Mouse (Mus musculus) hindbrain, embryonic 11.5 days (tissue): ENCODE results near the gene Ormdl3. TPM values are rescaled to one million over a fixed set of nuclear protein-coding genes. Genes with fewer than 3 reads are reported as not detected.

Source experiments
- ATAC-seq: fragments of 200-750 bp; cut with Nextera tagmentation; 2 replicates; pipeline ENCODE4 v1.8.0; 2017; ENCODE audit warnings: mild to moderate bottlenecking, moderate TSS enrichment, moderate library complexity; ENCODE audit not compliant: low FRiP score
- DNase-seq: peaks from one replicate; pipeline ENCODE4 v3.0.0-alpha.2; 2015; ENCODE audit warnings: low spot score
- H3K27ac ChIP-seq: fragments of 300-500 bp; sonication (generic); 2 replicates; pipeline ENCODE4 v1.5.1; 2014; ENCODE audit warnings: mild to moderate bottlenecking, low read depth, low read length
- H3K27me3 ChIP-seq: fragments of 300-500 bp; sonication (generic); 2 replicates; pipeline ENCODE4 v1.6.1; 2014; ENCODE audit warnings: mild to moderate bottlenecking, low read length, moderate library complexity, mixed read lengths; ENCODE audit not compliant: control insufficient read depth, insufficient read depth
- H3K36me3 ChIP-seq: fragments of 300-500 bp; sonication (generic); 2 replicates; pipeline ENCODE4 v1.6.1; 2014; ENCODE audit warnings: mild to moderate bottlenecking, low read length, moderate library complexity, mixed read lengths; ENCODE audit not compliant: control insufficient read depth, insufficient read depth
- H3K4me1 ChIP-seq: fragments of 300-500 bp; sonication (generic); replicated peaks from 2 replicates; pipeline ENCODE4 v1.6.1; 2014; ENCODE audit warnings: low read length, mixed read lengths; ENCODE audit not compliant: control insufficient read depth, insufficient read depth
- H3K4me2 ChIP-seq: fragments of 300-500 bp; sonication (generic); replicated peaks from 2 replicates; pipeline ENCODE4 v1.6.1; 2014; ENCODE audit warnings: mild to moderate bottlenecking, low read depth, low read length
- H3K4me3 ChIP-seq: fragments of 300-500 bp; sonication (generic); 2 replicates; pipeline ENCODE4 v1.5.1; 2014; ENCODE audit warnings: low read depth, low read length
- H3K9ac ChIP-seq: fragments of 300-500 bp; sonication (generic); 2 replicates; pipeline ENCODE4 v1.6.1; 2014; ENCODE audit warnings: low read depth, low read length
- H3K9me3 ChIP-seq: fragments of 300-500 bp; sonication (generic); 2 replicates; pipeline ENCODE4 v1.6.1; 2016; ENCODE audit warnings: low read length; ENCODE audit not compliant: control insufficient read depth
- WGBS: fragments of 180-500 bp; shearing (Covaris S2); extraction: QIAGEN DNeasy Blood & Tissue Kit; methylation state at CpG from one replicate; pipeline ENCODE4 v1.1.7; 2014; 5-methylcytosine and 5-hydroxymethylcytosine counted together
- polyA plus RNA-seq: library from polyadenylated mRNA; unstranded; fragments of >200 nt; fragmentation: Nextera tagmentation; extraction: Ambion mirVana; gene quantifications from 2 replicates; pipeline ENCODE4 v1.2.1, GENCODE M21; 2014

The Ormdl3 gene
- polyA plus RNA-seq, 1 experiment from 2014 or later = 10.9 TPM

GRCm38 (mm10) chr11:98550311-98550974 lies 36.7 kb downstream of the Ormdl3 start:
- H3K4me2 ChIP-seq = peak overlapping the region; percentile 46
- ATAC-seq (peak; percentile 2; the same call in 1 of the 2 replicates), DNase-seq (no peak)
- H3K27ac ChIP-seq = no peak overlapping the region
- peak overlapping the region; percentile 74; the same call in 1 of the 2 replicates for H3K9ac ChIP-seq
- H3K36me3 ChIP-seq = no peaks in the 10 kb centered on the region
- peaks cover 43% of the 10 kb centered on the region for H3K27me3 ChIP-seq
- peak overlapping the region; percentile 71 for H3K4me3 ChIP-seq
- H3K9me3 ChIP-seq = no peaks in the 10 kb centered on the region
- 20% methylated on average over 20 of the region's 20 CpGs for WGBS
- H3K4me1 ChIP-seq = no peaks in the 10 kb centered on the region

GRCm38 (mm10) chr11:98549363-98549762 lies 37.8 kb downstream of the Ormdl3 start:
- Histone ChIP-seq H3K9ac (no peak overlapping the region), H3K27me3 (peaks cover 50% of the 10 kb centered on the region), H3K4me3 (no peak overlapping the region), H3K36me3 (no peaks in the 10 kb centered on the region), H3K4me2 (no peak overlapping the region), H3K27ac (no peak overlapping the region), H3K4me1 (no peaks in the 10 kb centered on the region), H3K9me3 (no peaks in the 10 kb centered on the region)
- ATAC-seq (no peak), DNase-seq (no peak)
- WGBS = 75% methylated on average over 4 of the region's 4 CpGs

GRCm38 (mm10) chr11:98547308-98547693 lies 39.9 kb downstream of the Ormdl3 start:
- 66% methylated on average over 3 of the region's 3 CpGs for WGBS
- no peaks in the 10 kb centered on the region for H3K36me3 ChIP-seq
- H3K4me1 ChIP-seq = no peaks in the 10 kb centered on the region
- no peak overlapping the region for H3K27ac ChIP-seq
- no peak for ATAC-seq
- DNase-seq = no peak
- no peak overlapping the region for H3K4me2 ChIP-seq
- peaks cover 59% of the 10 kb centered on the region for H3K27me3 ChIP-seq
- H3K9me3 ChIP-seq = no peaks in the 10 kb centered on the region
- H3K4me3 ChIP-seq = no peak overlapping the region
- H3K9ac ChIP-seq = no peak overlapping the region

GRCm38 (mm10) chr11:98546529-98547307 lies 40.5 kb downstream of the Ormdl3 start:
- Histone ChIP-seq H3K9ac (no peak overlapping the region), H3K27me3 (peaks cover 62% of the 10 kb centered on the region), H3K4me1 (no peaks in the 10 kb centered on the region), H3K36me3 (no peaks in the 10 kb centered on the region), H3K27ac (no peak overlapping the region), H3K9me3 (no peaks in the 10 kb centered on the region), H3K4me3 (no peak overlapping the region), H3K4me2 (no peak overlapping the region)
- 46% methylated on average over 12 of the region's 12 CpGs for WGBS
- ATAC-seq = no peak
- DNase-seq = peak; percentile 35

- ATAC-seq = no peak
- Histone ChIP-seq H3K27ac (no peak within 1 kb of the TSS), H3K9me3 (no peaks in the 10 kb centered on the region), H3K4me2 (peak within 1 kb of the TSS; percentile 63), H3K27me3 (peaks cover 64% of the 10 kb centered on the region), H3K36me3 (no peaks in the 10 kb centered on the region), H3K4me1 (no peaks in the 10 kb centered on the region), H3K4me3 (peak within 1 kb of the TSS; percentile 37), H3K9ac (peak within 1 kb of the TSS; percentile 38; the same call in 1 of the 2 replicates)
- 1% methylated on average over 58 of the region's 58 CpGs for WGBS
- peak; percentile 66 for DNase-seq
Measured at GRCm38 (mm10) chr11:98545711-98546231, 41.4 kb downstream of the Ormdl3 start, which contains the start of gene Ikzf3. Gene Ikzf3, minus strand, starts transcription at chr11:98546031.

- peak overlapping the region; percentile 63 for H3K4me2 ChIP-seq
- ATAC-seq = no peak
- H3K27ac ChIP-seq = no peak overlapping the region
- peak; percentile 54 for DNase-seq
- H3K9ac ChIP-seq = peak overlapping the region; percentile 38; the same call in 1 of the 2 replicates
- no peaks in the 10 kb centered on the region for H3K4me1 ChIP-seq
- peaks cover 60% of the 10 kb centered on the region for H3K27me3 ChIP-seq
- no peaks in the 10 kb centered on the region for H3K36me3 ChIP-seq
- no peaks in the 10 kb centered on the region for H3K9me3 ChIP-seq
- peak overlapping the region; percentile 37 for H3K4me3 ChIP-seq
- 4% methylated on average over 16 of the region's 16 CpGs for WGBS
Measured at GRCm38 (mm10) chr11:98544890-98545677, 42.1 kb downstream of the Ormdl3 start.

GRCm38 (mm10) chr11:98543414-98543813 lies 43.8 kb downstream of the Ormdl3 start:
- H3K4me1 ChIP-seq = no peaks in the 10 kb centered on the region
- no peaks in the 10 kb centered on the region for H3K36me3 ChIP-seq
- ATAC-seq (no peak), DNase-seq (no peak)
- H3K9me3 ChIP-seq = no peaks in the 10 kb centered on the region
- H3K27me3 ChIP-seq = peaks cover 48% of the 10 kb centered on the region
- H3K4me3 ChIP-seq = no peak overlapping the region
- no peak overlapping the region for H3K4me2 ChIP-seq
- WGBS = 83% methylated on average over 1 of the region's 1 CpGs
- no peak overlapping the region for H3K9ac ChIP-seq
- H3K27ac ChIP-seq = no peak overlapping the region

GRCm38 (mm10) chr11:98542553-98542952 lies 44.6 kb downstream of the Ormdl3 start:
- WGBS = 71% methylated on average over 8 of the region's 8 CpGs

More at GRCm38 (mm10) chr11:98542553-98542952, 44.6 kb downstream of the Ormdl3 start:
- Histone ChIP-seq H3K9ac (no peak overlapping the region), H3K27ac (no peak overlapping the region), H3K4me2 (no peak overlapping the region), H3K36me3 (no peaks in the 10 kb centered on the region), H3K4me1 (no peaks in the 10 kb centered on the region), H3K27me3 (peaks cover 41% of the 10 kb centered on the region), H3K4me3 (no peak overlapping the region), H3K9me3 (no peaks in the 10 kb centered on the region)
- DNase-seq (no peak), ATAC-seq (no peak)
